8 mouse cellular contexts compared by ENCODE assay signal in the genomic region with DNA sequence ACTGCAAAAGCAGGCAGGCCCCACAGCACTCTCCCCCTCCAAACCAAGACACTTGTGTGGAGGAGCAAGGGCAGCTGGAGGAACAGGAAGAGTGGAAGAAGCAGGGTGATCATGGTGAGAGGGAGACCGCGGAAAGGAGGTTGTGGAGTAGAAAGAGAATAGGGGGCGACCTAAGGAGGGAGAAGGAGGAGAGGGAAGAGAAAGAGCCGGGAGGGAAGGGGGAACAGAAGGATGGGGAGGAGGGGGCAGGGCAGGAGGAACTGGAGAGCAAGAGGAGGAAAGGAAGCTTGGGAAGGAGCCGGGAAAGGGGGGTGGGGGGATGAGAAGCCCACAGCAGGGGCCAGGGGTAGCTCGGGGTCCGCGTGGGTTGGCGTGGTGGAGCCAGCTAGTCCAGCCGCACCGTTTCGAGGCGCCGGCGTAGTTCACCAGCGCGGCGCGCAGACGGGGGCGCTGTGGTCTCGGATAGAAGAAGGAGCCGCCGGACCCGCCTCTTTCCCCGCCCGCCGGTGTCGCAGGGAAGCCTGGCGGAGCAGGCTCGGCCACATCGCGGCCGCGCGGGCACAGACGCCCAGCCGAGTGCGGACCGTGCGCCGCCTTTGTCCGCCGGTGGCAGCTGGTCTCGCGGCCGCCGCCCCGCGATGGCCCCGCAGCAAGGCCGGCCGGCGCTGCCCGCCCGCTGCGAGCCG. TPM values are rescaled to one million over a fixed set of nuclear protein-coding genes. Genes with fewer than 3 reads are reported as not detected.
A peak's percentile ranks its signal among the peaks of the same experiment; 100 is the strongest.
DNase-seq lines count a peak whose midpoint lies in the region; ATAC-seq and TF ChIP-seq lines count a peak whose summit lies in the region.

Rhou (plus strand) TSS at position 622 of the 686 bp plus-strand sequence.

- under 1% methylated on average over 41 of the region's 58 CpGs for WGBS in forebrain, embryonic 13.5 days
- WGBS in heart, postnatal 0 days, result 2% methylated on average over 30 of the region's 58 CpGs
- WGBS in large intestine, adult 2 months, result 3% methylated on average over 29 of the region's 58 CpGs
- 1% methylated on average over 44 of the region's 58 CpGs for WGBS in liver, embryonic 16.5 days (ENCODE audit: insufficient replicate concordance)
- 0% methylated on average over 44 of the region's 58 CpGs for WGBS in neural tube, embryonic 13.5 days

- no peak for TF ChIP-seq EP300 in heart, postnatal 0 days (IDR thresholded peaks at IDR 0.05; ENCODE audit: low read depth)

- peak within 1 kb of the TSS; percentile 69 for H3K4me2 ChIP-seq in forebrain, embryonic 13.5 days
- H3K4me2 ChIP-seq in heart, postnatal 0 days (ENCODE audit: low read depth, low read length), result peak within 1 kb of the TSS; percentile 75
- peak within 1 kb of the TSS; percentile 55 for H3K4me2 ChIP-seq in liver, embryonic 16.5 days (ENCODE audit: low read depth, low read length)
- H3K4me2 ChIP-seq in neural tube, embryonic 13.5 days, result peak within 1 kb of the TSS; percentile 74

- peak within 1 kb of the TSS; percentile 82 for H3K27ac ChIP-seq in forebrain, embryonic 13.5 days
- peak within 1 kb of the TSS; percentile 62 for H3K27ac ChIP-seq in heart, postnatal 0 days (ENCODE audit: low read depth)
- H3K27ac ChIP-seq in liver, embryonic 16.5 days (ENCODE audit: low read length), result peak within 1 kb of the TSS; percentile 69
- peak within 1 kb of the TSS; percentile 95 for H3K27ac ChIP-seq in neural tube, embryonic 13.5 days (replicated peaks)
- peak within 1 kb of the TSS; percentile 72 for H3K27ac ChIP-seq in testis, adult 2 months (ENCODE audit: control insufficient read depth, insufficient read depth, low read depth, low read length)

- TF ChIP-seq CTCF in C2C12 (IDR thresholded peaks at IDR 0.05; ENCODE audit: control insufficient read depth, insufficient read depth, insufficient read length), result peak; percentile 92
- peak; percentile 59 for TF ChIP-seq CTCF in heart, postnatal 0 days (IDR thresholded peaks at IDR 0.05; ENCODE audit: low read depth)
- peak; percentile 24; the same call in 1 of the 2 replicates for TF ChIP-seq CTCF in testis, adult 2 months (IDR thresholded peaks at IDR 0.05; ENCODE audit: control insufficient read depth, insufficient read depth, insufficient replicate concordance, low read depth, low read length)

- peaks cover 22% of the 10 kb centered on the region for H3K79me3 ChIP-seq in C2C12 (ENCODE audit: low read depth)

- DNase-seq in c-Kit-positive CD71-negative TER-119-negative erythroid progenitor cells, embryonic 14.5 days (ENCODE audit: low read depth), result peak; percentile 65
- DNase-seq in heart, postnatal 0 days (ENCODE audit: low spot score), result peak; percentile 86
- no peak for DNase-seq in large intestine, adult 2 months (ENCODE audit: low read depth, low spot score)

- H3ac ChIP-seq in C2C12 (ENCODE audit: control insufficient read depth, insufficient read length, low read depth), result peak within 1 kb of the TSS; percentile 98

- H3K4me1 ChIP-seq in forebrain, embryonic 13.5 days, result peaks cover 21% of the 10 kb centered on the region
- H3K4me1 ChIP-seq in heart, postnatal 0 days (ENCODE audit: control insufficient read depth, insufficient read depth), result no peaks in the 10 kb centered on the region; the same call in 1 of the 2 replicates
- H3K4me1 ChIP-seq in liver, embryonic 16.5 days (ENCODE audit: control insufficient read depth, low read depth, low read length), result peaks cover 3% of the 10 kb centered on the region; the same call in 1 of the 2 replicates
- peaks cover 24% of the 10 kb centered on the region for H3K4me1 ChIP-seq in neural tube, embryonic 13.5 days (replicated peaks)
- H3K4me1 ChIP-seq in testis, adult 2 months (ENCODE audit: control insufficient read depth, insufficient read depth, low read length), result peaks cover 6% of the 10 kb centered on the region

- H3K9me3 ChIP-seq in forebrain, embryonic 13.5 days (replicated peaks), result no peaks in the 10 kb centered on the region
- no peaks in the 10 kb centered on the region for H3K9me3 ChIP-seq in heart, postnatal 0 days (replicated peaks; ENCODE audit: control insufficient read depth, low read length)
- no peaks in the 10 kb centered on the region for H3K9me3 ChIP-seq in liver, embryonic 16.5 days (replicated peaks; ENCODE audit: control insufficient read depth, low read length)
- no peaks in the 10 kb centered on the region for H3K9me3 ChIP-seq in neural tube, embryonic 13.5 days

- no peaks in the 10 kb centered on the region for H3K27me3 ChIP-seq in C2C12 (ENCODE audit: control insufficient read depth, insufficient read depth, insufficient read length)
- no peaks in the 10 kb centered on the region for H3K27me3 ChIP-seq in forebrain, embryonic 13.5 days
- H3K27me3 ChIP-seq in heart, postnatal 0 days (ENCODE audit: control insufficient read depth, insufficient read depth, low read length), result 0 out of 2 replicates have a peak, but pooled peaks cover 8% of the 10 kb centered on the region
- H3K27me3 ChIP-seq in liver, embryonic 16.5 days (ENCODE audit: control insufficient read depth, insufficient read depth, low read depth, low read length), result peaks cover 42% of the 10 kb centered on the region
- no peaks in the 10 kb centered on the region for H3K27me3 ChIP-seq in neural tube, embryonic 13.5 days
- H3K27me3 ChIP-seq in testis, adult 2 months (ENCODE audit: control insufficient read depth, insufficient read depth, low read length), result peaks cover 8% of the 10 kb centered on the region

- peak; percentile 92 for ATAC-seq in forebrain, embryonic 13.5 days
- peak; percentile 86 for ATAC-seq in heart, postnatal 0 days (ENCODE audit: insufficient read depth, low read depth)
- ATAC-seq in liver, embryonic 16.5 days (ENCODE audit: low read depth), result peak; percentile 74
- peak; percentile 89 for ATAC-seq in neural tube, embryonic 13.5 days (ENCODE audit: low read depth)

- peak within 1 kb of the TSS; percentile 91 for H3K9ac ChIP-seq in forebrain, embryonic 13.5 days
- H3K9ac ChIP-seq in heart, postnatal 0 days (replicated peaks; ENCODE audit: low read depth, low read length), result peak within 1 kb of the TSS; percentile 55
- peak within 1 kb of the TSS; percentile 61 for H3K9ac ChIP-seq in liver, embryonic 16.5 days (ENCODE audit: low read depth, low read length)
- H3K9ac ChIP-seq in neural tube, embryonic 13.5 days, result peak within 1 kb of the TSS; percentile 94

- peaks cover 26% of the 10 kb centered on the region for H3K36me3 ChIP-seq in C2C12 (ENCODE audit: control insufficient read depth, insufficient read depth)
- H3K36me3 ChIP-seq in forebrain, embryonic 13.5 days (ENCODE audit: poor library complexity, severe bottlenecking), result peaks cover 25% of the 10 kb centered on the region
- H3K36me3 ChIP-seq in heart, postnatal 0 days (replicated peaks; ENCODE audit: control insufficient read depth, insufficient read depth, low read length), result 0 out of 2 replicates have a peak, but pooled peaks cover 3% of the 10 kb centered on the region
- H3K36me3 ChIP-seq in liver, embryonic 16.5 days (ENCODE audit: control insufficient read depth, insufficient read depth), result no peaks in the 10 kb centered on the region
- peaks cover 24% of the 10 kb centered on the region for H3K36me3 ChIP-seq in neural tube, embryonic 13.5 days
- no peaks in the 10 kb centered on the region for H3K36me3 ChIP-seq in testis, adult 2 months (ENCODE audit: control insufficient read depth, insufficient read depth, low read length)

- TF ChIP-seq POLR2A in testis, adult 2 months (IDR thresholded peaks at IDR 0.05; ENCODE audit: control insufficient read depth, low read depth, low read length), result peak; percentile 61

- peaks cover 46% of the 10 kb centered on the region for H3K79me2 ChIP-seq in C2C12 (ENCODE audit: control insufficient read depth, insufficient read depth)

- peak within 1 kb of the TSS; percentile 59 for H3K4me3 ChIP-seq in C2C12 (ENCODE audit: insufficient read depth, poor library complexity, severe bottlenecking)
- peak within 1 kb of the TSS; percentile 74 for H3K4me3 ChIP-seq in forebrain, embryonic 13.5 days
- peak within 1 kb of the TSS; percentile 55 for H3K4me3 ChIP-seq in heart, postnatal 0 days (ENCODE audit: low read depth, low read length)
- H3K4me3 ChIP-seq in liver, embryonic 16.5 days (ENCODE audit: low read depth, low read length), result peak within 1 kb of the TSS; percentile 67
- H3K4me3 ChIP-seq in neural tube, embryonic 13.5 days, result peak within 1 kb of the TSS; percentile 82
- peak within 1 kb of the TSS; percentile 90 for H3K4me3 ChIP-seq in testis, adult 2 months (ENCODE audit: control insufficient read depth, low read depth, low read length)

TF ChIP-seq in C2C12, 6 proteins besides CTCF, POLR2A, EP300 and RAD21:
- peak; percentile 46 for TF ChIP-seq MAX (IDR thresholded peaks at IDR 0.05)
- no peak for TF ChIP-seq CEBPB (IDR thresholded peaks at IDR 0.05; ENCODE audit: low read depth)

RNA-seq across cellular contexts. Expression of gene Rhou, which starts in this region (rescaled TPM):
- 22.7 TPM for polyA plus RNA-seq in C2C12 (2012; fragmentation: generic; extraction: Trizol)
- polyA plus RNA-seq in forebrain, embryonic 13.5 days (2015; fragmentation: Nextera tagmentation; extraction: Ambion mirVana), result 8.3 and 8.9 TPM in 2 replicates
- total RNA-seq in heart, postnatal 0 days (2014; rRNA removed; ENCODE audit: low replicate concordance), result 5.3 and 8.6 TPM in 2 replicates
- 2.5 and 2.8 TPM in 2 replicates for polyA plus RNA-seq in heart, postnatal 0 days (2015; fragmentation: Nextera tagmentation; extraction: Ambion mirVana)
- 21.8 and 42.4 TPM in 2 replicates for polyA plus RNA-seq in large intestine, adult 2 months (2012; rRNA removed)
- polyA plus RNA-seq in liver, embryonic 16.5 days (2015; fragmentation: Nextera tagmentation; extraction: Ambion mirVana), result 1.5 and 1.8 TPM in 2 replicates
- polyA plus RNA-seq in neural tube, embryonic 13.5 days (2015; fragmentation: Nextera tagmentation; extraction: Ambion mirVana), result 15.9 and 16.1 TPM in 2 replicates
- 5.8 and 7.6 TPM in 2 replicates for polyA plus RNA-seq in testis, adult 2 months (2012; rRNA removed)

Comparison
In these comparisons a context has a peak if more than half of its experiments do, and no peak if none do; other contexts are left out.
1. CTCF ChIP-seq: peak in every context shown above with its lines; median percentile 92 in C2C12; 59 in heart, postnatal 0 days; 24 in testis, adult 2 months.